Mouse (Mus musculus) mature B cell (primary cell): Measurements from ENCODE around the gene Kansl1.

ENCODE experiments used
- in situ Hi-C: fragments of 300-500 bp; cut with MboI; formaldehyde crosslinking; loops from 2 replicates; pipeline ENCODE4 v1.14.3; 2019

Kansl1 gene

GRCm38 (mm10) chr11:104363823-104364600 is 104.6 kb downstream of the Kansl1 start:
- in situ Hi-C loops, result no loop called here

GRCm38 (mm10) chr11:104362704-104363103 is 106.0 kb downstream of the Kansl1 start:
- in situ Hi-C loops, result no loop called here

GRCm38 (mm10) chr11:104361790-104362189 is 106.9 kb downstream of the Kansl1 start:
- in situ Hi-C loops, result no loop called here

GRCm38 (mm10) chr11:104346931-104347330 is 121.7 kb downstream of the Kansl1 start:
- in situ Hi-C loops, result no loop called here

GRCm38 (mm10) chr11:104334946-104335345 is 133.7 kb downstream of the Kansl1 start:
- in situ Hi-C loops, result no loop called here

GRCm38 (mm10) chr11:104334115-104334514 is 134.5 kb downstream of the Kansl1 start:
- in situ Hi-C loops, result no loop called here

- in situ Hi-C loops, result no loop called here
These were observed 136.6 kb downstream of the Kansl1 start for GRCm38 (mm10) chr11:104332105-104332504.

- in situ Hi-C loops, result no loop called here
These were observed 137.5 kb downstream of the Kansl1 start for GRCm38 (mm10) chr11:104331208-104331607.

- in situ Hi-C loops, result no loop called here
These were observed 138.5 kb downstream of the Kansl1 start for GRCm38 (mm10) chr11:104330151-104330550.

GRCm38 (mm10) chr11:104329185-104329926 is 139.3 kb downstream of the Kansl1 start:
- in situ Hi-C loops, result loop anchor here (10.0 kb wide), 1 partner anchor 125 kb away; no protein-coding TSS in a partner anchor

GRCm38 (mm10) chr11:104327946-104328345 is 140.7 kb downstream of the Kansl1 start:
- in situ Hi-C loops, result loop anchor here (10.0 kb wide), 1 partner anchor 127 kb away; no protein-coding TSS in a partner anchor

GRCm38 (mm10) chr11:104327462-104327861 is 141.2 kb downstream of the Kansl1 start:
- in situ Hi-C loops, result loop anchor here (10.0 kb wide), 1 partner anchor 127 kb away; no protein-coding TSS in a partner anchor

GRCm38 (mm10) chr11:104322142-104322541 is 146.5 kb downstream of the Kansl1 start:
- in situ Hi-C loops, result loop anchor here (10.0 kb wide), 1 partner anchor 133 kb away; no protein-coding TSS in a partner anchor

- in situ Hi-C loops, result loop anchor here (10.0 kb wide), 1 partner anchor 134 kb away; no protein-coding TSS in a partner anchor
These were observed 148.2 kb downstream of the Kansl1 start for GRCm38 (mm10) chr11:104320511-104320910.

- in situ Hi-C loops, result no loop called here
These were observed 149.5 kb downstream of the Kansl1 start for GRCm38 (mm10) chr11:104318940-104319781.

- in situ Hi-C loops, result no loop called here
These were observed 151.0 kb downstream of the Kansl1 start for GRCm38 (mm10) chr11:104317631-104318030.

GRCm38 (mm10) chr11:104316685-104317400 is 151.8 kb downstream of the Kansl1 start:
- in situ Hi-C loops, result no loop called here

- in situ Hi-C loops, result no loop called here
These were observed 153.0 kb downstream of the Kansl1 start for GRCm38 (mm10) chr11:104315703-104316102.

- in situ Hi-C loops, result no loop called here
These were observed 157.0 kb downstream of the Kansl1 start for GRCm38 (mm10) chr11:104311643-104312042.

GRCm38 (mm10) chr11:104310226-104310887 is 158.3 kb downstream of the Kansl1 start:
- in situ Hi-C loops, result no loop called here
